Mouse (Mus musculus) embryonic facial prominence, embryonic 12.5 days (tissue): Measurements from ENCODE around the gene Eif4h. TPM values are rescaled to one million over a fixed set of nuclear protein-coding genes. Genes with fewer than 3 reads are reported as not detected.

Experiments
- ATAC-seq: fragments of 200-750 bp; cut with Nextera tagmentation; 2 replicates; pipeline ENCODE4 v1.8.0; 2017; ENCODE audit not compliant: insufficient number of reproducible peaks, insufficient read depth, low FRiP score, low TSS enrichment
- H3K27ac ChIP-seq: fragments of 300-500 bp; sonication (generic); 2 replicates; pipeline ENCODE4 v1.5.1; 2016; ENCODE audit warnings: mild to moderate bottlenecking
- H3K27me3 ChIP-seq: fragments of 300-500 bp; sonication (generic); 2 replicates; pipeline ENCODE4 v1.6.1; 2016; ENCODE audit warnings: mild to moderate bottlenecking, moderate library complexity
- H3K36me3 ChIP-seq: fragments of 300-500 bp; sonication (generic); 2 replicates; pipeline ENCODE4 v1.6.1; 2016; ENCODE audit warnings: mild to moderate bottlenecking
- H3K4me1 ChIP-seq: fragments of 300-500 bp; sonication (generic); 2 replicates; pipeline ENCODE4 v1.6.1; 2016
- H3K4me2 ChIP-seq: fragments of 300-500 bp; sonication (generic); replicated peaks from 2 replicates; pipeline ENCODE4 v1.6.1; 2016; ENCODE audit warnings: mild to moderate bottlenecking, moderate library complexity
- H3K4me3 ChIP-seq: fragments of 300-500 bp; sonication (generic); 2 replicates; pipeline ENCODE4 v1.5.1; 2016; ENCODE audit warnings: mild to moderate bottlenecking
- H3K9ac ChIP-seq: fragments of 300-500 bp; sonication (generic); 2 replicates; pipeline ENCODE4 v1.6.1; 2016; ENCODE audit warnings: mild to moderate bottlenecking, moderate library complexity
- H3K9me3 ChIP-seq: fragments of 300-500 bp; sonication (generic); 2 replicates; pipeline ENCODE4 v1.6.1; 2016; ENCODE audit warnings: mild to moderate bottlenecking, moderate library complexity
- WGBS: fragments of 180-500 bp; shearing (Covaris S2); methylation state at CpG from one replicate; pipeline ENCODE4 v1.1.7; 2016; 5-methylcytosine and 5-hydroxymethylcytosine counted together
- polyA plus RNA-seq: library from polyadenylated mRNA; unstranded; fragments of >200 nt; fragmentation: Nextera tagmentation; extraction: Ambion mirVana; gene quantifications from 2 replicates; pipeline ENCODE4 v1.2.1, GENCODE M21; 2016

The Eif4h gene
- polyA plus RNA-seq = 504 and 505 TPM in 2 replicates

GRCm38 (mm10) chr5:134639269-134639682 lies at the start of gene Eif4h:
Gene Eif4h (minus strand): TSS chr5:134639490.
- H3K27ac ChIP-seq = peak within 1 kb of the TSS; percentile 97
- H3K4me3 ChIP-seq = peak within 1 kb of the TSS; percentile 99
- under 1% methylated on average over 43 of the region's 52 CpGs for WGBS
- H3K9ac ChIP-seq = peak within 1 kb of the TSS; percentile 99
- H3K27me3 ChIP-seq = no peaks in the 10 kb centered on the region
- peaks cover 7% of the 10 kb centered on the region for H3K4me1 ChIP-seq
- no peaks in the 10 kb centered on the region for H3K9me3 ChIP-seq
- H3K4me2 ChIP-seq = peak within 1 kb of the TSS; percentile 63
- peak; percentile 87 for ATAC-seq
- H3K36me3 ChIP-seq = peaks cover 22% of the 10 kb centered on the region

DNA sequence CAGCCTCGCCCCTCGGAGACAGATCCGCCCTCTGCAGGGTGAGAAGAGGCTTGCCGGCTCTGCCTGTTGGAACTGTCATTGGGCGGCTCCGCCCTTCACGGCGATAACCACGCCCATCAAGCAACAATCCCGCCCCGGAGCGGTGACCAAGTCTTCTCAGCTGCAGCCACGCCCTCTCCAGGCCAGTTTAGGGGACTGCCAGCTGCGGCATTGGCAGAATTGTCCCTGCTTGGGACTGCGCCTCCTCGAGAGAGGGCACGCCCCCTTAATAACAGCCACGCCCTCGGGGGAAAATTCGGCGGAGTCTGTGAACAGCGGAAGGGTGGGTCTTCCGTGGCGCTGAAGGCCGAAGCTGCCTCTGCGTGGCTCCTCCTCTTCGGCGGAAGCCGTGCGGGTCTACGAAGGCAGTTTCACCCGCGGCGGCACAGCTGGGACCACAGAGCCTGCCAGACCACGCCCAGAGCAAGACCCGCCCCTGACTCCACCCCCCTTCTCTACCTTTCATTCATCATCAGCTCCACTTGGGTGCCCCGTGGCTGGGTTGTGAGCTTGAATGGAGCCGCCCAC lies 49.5 kb upstream of the Eif4h start:
- Histone ChIP-seq H3K4me3 (peak overlapping the region; percentile 63), H3K9me3 (no peaks in the 10 kb centered on the region), H3K9ac (peak overlapping the region; percentile 71; the same call in 1 of the 2 replicates), H3K27me3 (0 out of 2 replicates have a peak, but pooled peaks cover 3% of the 10 kb centered on the region), H3K4me1 (peaks cover 11% of the 10 kb centered on the region), H3K4me2 (peak overlapping the region; percentile 87), H3K27ac (peak overlapping the region; percentile 76), H3K36me3 (peaks cover 26% of the 10 kb centered on the region; the same call in 1 of the 2 replicates)
- WGBS = under 1% methylated on average over 38 of the region's 38 CpGs
- ATAC-seq = peak; percentile 96

DNA sequence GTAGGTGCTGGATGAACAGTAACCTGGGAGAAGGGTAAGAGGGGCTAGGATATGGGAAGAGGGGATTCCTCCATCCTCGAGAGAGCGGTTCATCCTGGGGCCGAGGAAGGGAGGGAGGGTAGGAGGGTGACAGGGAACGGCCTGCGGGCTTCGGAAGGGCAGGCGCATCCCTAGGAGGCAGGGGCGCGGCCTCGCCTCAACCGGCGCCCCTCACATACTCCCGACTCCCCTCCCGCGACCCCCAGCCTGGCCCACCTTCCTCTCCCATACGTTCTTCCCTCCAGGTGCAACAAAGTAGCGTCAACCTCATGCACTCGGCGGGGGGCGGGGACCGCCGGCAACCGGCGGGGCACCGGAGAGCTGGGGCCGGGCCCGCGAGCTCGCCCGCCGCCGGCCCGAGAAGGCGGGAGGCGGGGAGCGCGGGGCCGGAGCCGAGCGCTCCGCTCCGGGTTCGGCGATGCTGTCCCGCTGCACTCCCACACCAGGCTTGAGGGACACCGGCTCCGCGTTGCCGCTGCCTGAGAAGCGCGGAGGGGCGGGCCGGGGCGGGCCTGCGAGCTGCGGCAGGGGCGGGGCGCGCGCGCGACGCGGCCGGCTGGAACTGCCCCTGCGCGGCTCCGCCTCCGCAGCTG lies 48.9 kb upstream of the Eif4h start, which contains the start of gene Limk1:
Gene Limk1 (minus strand): TSS at position 513 of the 632 bp plus-strand sequence.
- ATAC-seq = no peak; the same call in 1 of the 2 replicates
- H3K4me3 ChIP-seq = peak within 1 kb of the TSS; percentile 63
- no peaks in the 10 kb centered on the region for H3K9me3 ChIP-seq
- WGBS = under 1% methylated on average over 65 of the region's 69 CpGs
- H3K4me2 ChIP-seq = peak within 1 kb of the TSS; percentile 87
- H3K27ac ChIP-seq = peak within 1 kb of the TSS; percentile 76
- H3K36me3 ChIP-seq = peaks cover 29% of the 10 kb centered on the region; the same call in 1 of the 2 replicates
- H3K27me3 ChIP-seq = 0 out of 2 replicates have a peak, but pooled peaks cover 3% of the 10 kb centered on the region
- H3K9ac ChIP-seq = peak within 1 kb of the TSS; percentile 71
- peaks cover 11% of the 10 kb centered on the region for H3K4me1 ChIP-seq

GRCm38 (mm10) chr5:134687187-134687586 lies 47.9 kb upstream of the Eif4h start:
- Histone ChIP-seq H3K27me3 (0 out of 2 replicates have a peak, but pooled peaks cover 3% of the 10 kb centered on the region), H3K27ac (no peak overlapping the region), H3K9ac (peak overlapping the region; percentile 71), H3K9me3 (no peaks in the 10 kb centered on the region), H3K4me1 (peaks cover 11% of the 10 kb centered on the region), H3K36me3 (peaks cover 35% of the 10 kb centered on the region), H3K4me2 (peak overlapping the region; percentile 87), H3K4me3 (peak overlapping the region; percentile 63)
- 75% methylated on average over 1 of the region's 1 CpGs for WGBS
- ATAC-seq = no peak

DNA sequence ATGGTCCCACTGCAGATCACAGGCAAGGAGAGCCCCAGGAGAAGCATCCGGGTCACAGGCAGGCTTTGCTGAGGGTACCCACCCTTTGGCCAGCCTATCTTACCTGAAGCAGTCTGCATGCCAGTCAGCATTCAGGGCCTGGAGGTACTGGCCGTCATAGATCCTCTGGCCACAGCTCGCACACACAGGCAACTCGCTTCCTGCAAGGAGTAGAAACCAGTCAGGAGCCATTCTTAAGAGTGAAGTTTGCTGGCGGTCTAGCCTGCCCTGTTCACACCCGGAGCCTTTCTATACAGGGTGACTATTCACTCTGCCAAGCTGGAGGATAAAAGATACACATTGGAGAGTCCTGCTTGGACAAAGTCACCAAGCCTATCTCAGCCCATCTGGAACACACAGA lies 47.3 kb upstream of the Eif4h start:
- Histone ChIP-seq H3K4me2 (no peak overlapping the region), H3K9me3 (no peaks in the 10 kb centered on the region), H3K4me3 (no peak overlapping the region), H3K4me1 (peaks cover 11% of the 10 kb centered on the region), H3K36me3 (peaks cover 35% of the 10 kb centered on the region), H3K9ac (no peak overlapping the region), H3K27me3 (0 out of 2 replicates have a peak, but pooled peaks cover 3% of the 10 kb centered on the region), H3K27ac (no peak overlapping the region)
- 88% methylated on average over 6 of the region's 6 CpGs for WGBS
- no peak for ATAC-seq

- Histone ChIP-seq H3K4me1 (peaks cover 14% of the 10 kb centered on the region), H3K36me3 (peaks cover 43% of the 10 kb centered on the region), H3K9ac (no peak overlapping the region), H3K27me3 (0 out of 2 replicates have a peak, but pooled peaks cover 3% of the 10 kb centered on the region), H3K4me3 (no peak overlapping the region), H3K9me3 (no peaks in the 10 kb centered on the region), H3K27ac (no peak overlapping the region), H3K4me2 (no peak overlapping the region)
- ATAC-seq = no peak
- 72% methylated on average over 2 of the region's 2 CpGs for WGBS
These were observed 45.1 kb upstream of the Eif4h start for GRCm38 (mm10) chr5:134684398-134684797.

- Histone ChIP-seq H3K4me1 (peaks cover 14% of the 10 kb centered on the region), H3K27me3 (0 out of 2 replicates have a peak, but pooled peaks cover 3% of the 10 kb centered on the region), H3K9me3 (no peaks in the 10 kb centered on the region), H3K27ac (no peak overlapping the region), H3K4me2 (no peak overlapping the region), H3K9ac (no peak overlapping the region), H3K4me3 (no peak overlapping the region), H3K36me3 (peaks cover 43% of the 10 kb centered on the region)
- 73% methylated on average over 2 of the region's 2 CpGs for WGBS
- no peak for ATAC-seq
These were observed 44.5 kb upstream of the Eif4h start for GRCm38 (mm10) chr5:134683813-134684212.

- Histone ChIP-seq H3K36me3 (peaks cover 30% of the 10 kb centered on the region), H3K9me3 (no peaks in the 10 kb centered on the region), H3K9ac (no peak overlapping the region), H3K4me1 (peaks cover 22% of the 10 kb centered on the region), H3K27ac (no peak overlapping the region), H3K27me3 (no peaks in the 10 kb centered on the region), H3K4me2 (no peak overlapping the region), H3K4me3 (no peak overlapping the region)
- ATAC-seq = no peak
- 78% methylated on average over 12 of the region's 12 CpGs for WGBS
These were observed 40.9 kb upstream of the Eif4h start for GRCm38 (mm10) chr5:134680238-134680637.

GRCm38 (mm10) chr5:134678827-134679546 lies 39.7 kb upstream of the Eif4h start:
- no peaks in the 10 kb centered on the region for H3K27me3 ChIP-seq
- no peak overlapping the region for H3K9ac ChIP-seq
- H3K4me1 ChIP-seq = peaks cover 24% of the 10 kb centered on the region
- H3K4me3 ChIP-seq = no peak overlapping the region
- peaks cover 18% of the 10 kb centered on the region for H3K36me3 ChIP-seq
- WGBS = 65% methylated on average over 8 of the region's 8 CpGs
- no peak overlapping the region for H3K4me2 ChIP-seq
- no peak overlapping the region for H3K27ac ChIP-seq
- no peaks in the 10 kb centered on the region for H3K9me3 ChIP-seq
- ATAC-seq = no peak

GRCm38 (mm10) chr5:134678031-134678430 lies 38.7 kb upstream of the Eif4h start:
- H3K9me3 ChIP-seq = no peaks in the 10 kb centered on the region
- peaks cover 24% of the 10 kb centered on the region for H3K4me1 ChIP-seq
- ATAC-seq = no peak
- H3K4me2 ChIP-seq = no peak overlapping the region
- H3K36me3 ChIP-seq = peaks cover 15% of the 10 kb centered on the region
- peak overlapping the region; percentile 24; the same call in 1 of the 2 replicates for H3K9ac ChIP-seq
- H3K27ac ChIP-seq = no peak overlapping the region
- no peaks in the 10 kb centered on the region for H3K27me3 ChIP-seq
- no peak overlapping the region for H3K4me3 ChIP-seq
- WGBS = 83% methylated on average over 3 of the region's 3 CpGs

GRCm38 (mm10) chr5:134677491-134677890 lies 38.2 kb upstream of the Eif4h start:
- H3K27ac ChIP-seq = 0 out of 2 replicates have a peak overlapping the region, but pooled peaks have one; percentile 23
- H3K4me1 ChIP-seq = peaks cover 24% of the 10 kb centered on the region
- H3K9ac ChIP-seq = no peak overlapping the region
- H3K36me3 ChIP-seq = peaks cover 16% of the 10 kb centered on the region
- H3K27me3 ChIP-seq = no peaks in the 10 kb centered on the region
- ATAC-seq = no peak
- 88% methylated on average over 5 of the region's 5 CpGs for WGBS
- peak overlapping the region; percentile 63; the same call in 1 of the 2 replicates for H3K4me2 ChIP-seq
- no peak overlapping the region for H3K4me3 ChIP-seq
- no peaks in the 10 kb centered on the region for H3K9me3 ChIP-seq
